Mouse (Mus musculus): ENCODE results near the gene Gm3250. TPM values are rescaled to one million over a fixed set of nuclear protein-coding genes. Genes with fewer than 3 reads are reported as not detected.
"Not testable (repeated sequence)": the region's sequence is repeated elsewhere in the genome, so short reads cannot be mapped to it uniquely, and the experiment has no call there.

The Gm3250 gene
- total and polyA plus RNA-seq, 3 experiments: not detected

DNA sequence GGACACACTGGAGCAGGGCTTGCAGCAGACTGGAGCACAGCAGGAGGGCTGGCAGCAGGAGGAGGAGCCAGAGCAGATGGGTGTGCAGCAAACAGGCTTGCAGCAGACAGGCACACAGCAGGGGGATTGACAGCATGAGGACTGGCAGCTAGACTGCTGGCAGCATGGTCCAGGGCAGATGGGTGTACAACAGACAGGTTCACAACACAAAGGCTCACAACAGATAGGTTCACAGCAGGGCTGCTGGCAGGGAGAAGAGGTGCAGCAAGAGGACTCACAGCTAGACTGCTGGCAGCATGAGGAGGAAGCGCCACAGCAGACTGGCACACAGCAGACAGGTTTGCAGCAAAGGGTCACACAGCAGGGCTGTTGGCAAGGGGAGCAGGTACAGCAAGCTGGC is 31.7 kb downstream of the Gm3250 start:
- not testable (repeated sequence) for DNase-seq

- DNase-seq: not testable (repeated sequence)
Measured at GRCm38 (mm10) chr10:77741924-77742688, 40.2 kb downstream of the Gm3250 start, which contains the start of gene Gm18596. Gene Gm18596 (minus strand): TSS chr10:77742638.

- no peak for DNase-seq
Measured at GRCm38 (mm10) chr10:77738929-77739328, 43.4 kb downstream of the Gm3250 start.

DNA sequence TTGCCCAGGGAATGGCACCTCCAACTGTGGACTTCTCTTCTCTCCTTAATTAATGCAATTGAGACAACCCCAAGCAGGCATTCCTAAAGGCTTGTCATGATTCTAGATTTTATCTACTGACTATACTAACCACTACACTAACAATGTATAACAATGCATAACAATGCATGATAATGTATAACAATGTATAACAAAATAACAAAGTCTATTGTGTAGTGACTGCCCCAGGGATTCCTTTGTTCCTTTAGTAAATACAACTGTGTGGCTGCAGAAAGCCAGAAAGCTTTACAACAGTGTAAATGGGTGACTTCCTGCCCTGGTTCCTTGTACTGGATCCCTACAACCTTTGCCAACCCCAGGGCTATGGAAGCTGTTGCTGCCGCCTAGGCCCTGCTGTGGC is 46.4 kb downstream of the Gm3250 start:
- DNase-seq: no peak

Other genes with a start within 250 kb of the Gm3250 start
Only the 30 nearest of the 31 such genes appear.
- gene Pttg1ip, start 200.8 kb downstream of the Gm3250 start, total RNA-seq (2021): 100 to 1,000 TPM; 174 to 202 TPM
- gene Pttg1ip, start 200.8 kb downstream of the Gm3250 start, polyA plus RNA-seq (2012; rRNA removed): 127 and 165 TPM in 2 replicates
- gene Sumo3, start 176.4 kb downstream of the Gm3250 start, total RNA-seq (2021): 100 to 1,000 TPM in 1 of 2 experiments, 10 to 100 TPM in 1; 97.7 to 104 TPM
- gene Sumo3, start 176.4 kb downstream of the Gm3250 start, polyA plus RNA-seq (2012; rRNA removed): 83.8 and 91.1 TPM in 2 replicates
- 10 to 100 TPM; 27.5 to 28.5 TPM for gene Gm49325, start 176.3 kb downstream of the Gm3250 start, total RNA-seq (2021)
- not detected in 2 replicates for gene Gm49325, start 176.3 kb downstream of the Gm3250 start, polyA plus RNA-seq (2012; rRNA removed)
- gene Ube2g2, start 160.3 kb downstream of the Gm3250 start, total RNA-seq (2021): 10 to 100 TPM; 50.0 to 55.0 TPM
- gene Ube2g2, start 160.3 kb downstream of the Gm3250 start, polyA plus RNA-seq (2012; rRNA removed): 27.9 and 37.4 TPM in 2 replicates
- gene Tspear, start 96.0 kb downstream of the Gm3250 start, total RNA-seq (2021): under 1 TPM; 0.17 to 0.62 TPM
- 0.94 and 1.1 TPM in 2 replicates for gene Tspear, start 96.0 kb downstream of the Gm3250 start, polyA plus RNA-seq (2012; rRNA removed)
- gene Gm19402, start 91.8 kb downstream of the Gm3250 start, total RNA-seq (2021): not detected
- not detected in 2 replicates for gene Gm19402, start 91.8 kb downstream of the Gm3250 start, polyA plus RNA-seq (2012; rRNA removed)
- gene Gm9508, start 85.3 kb downstream of the Gm3250 start, total RNA-seq (2021): not detected
- gene Gm9508, start 85.3 kb downstream of the Gm3250 start, polyA plus RNA-seq (2012; rRNA removed): not detected in 2 replicates
- not detected for gene Gm10272, start 75.9 kb downstream of the Gm3250 start, total RNA-seq (2021)
- not detected in 2 replicates for gene Gm10272, start 75.9 kb downstream of the Gm3250 start, polyA plus RNA-seq (2012; rRNA removed)
- gene Gm10024, start 71.1 kb downstream of the Gm3250 start, total RNA-seq (2021): not detected
- not detected in 2 replicates for gene Gm10024, start 71.1 kb downstream of the Gm3250 start, polyA plus RNA-seq (2012; rRNA removed)
- gene Gm10142, start 66.7 kb downstream of the Gm3250 start, total RNA-seq (2021): not detected
- not detected in 2 replicates for gene Gm10142, start 66.7 kb downstream of the Gm3250 start, polyA plus RNA-seq (2012; rRNA removed)
- gene Krtap12-1, start 61.9 kb downstream of the Gm3250 start, total RNA-seq (2021): not detected
- not detected in 2 replicates for gene Krtap12-1, start 61.9 kb downstream of the Gm3250 start, polyA plus RNA-seq (2012; rRNA removed)
- not detected for gene Gm10100, start 56.1 kb downstream of the Gm3250 start, total RNA-seq (2021)
- gene Gm10100, start 56.1 kb downstream of the Gm3250 start, polyA plus RNA-seq (2012; rRNA removed): not detected in 2 replicates
- gene Gm18596, start 39.9 kb downstream of the Gm3250 start, total RNA-seq (2021): not detected
- not detected in 2 replicates for gene Gm18596, start 39.9 kb downstream of the Gm3250 start, polyA plus RNA-seq (2012; rRNA removed)
- not detected for gene Gm9736, start 31.2 kb downstream of the Gm3250 start, total RNA-seq (2021)
- not detected in 2 replicates for gene Gm9736, start 31.2 kb downstream of the Gm3250 start, polyA plus RNA-seq (2012; rRNA removed)
- gene Gm3233, start 22.9 kb downstream of the Gm3250 start, total RNA-seq (2021): not detected
- not detected in 2 replicates for gene Gm3233, start 22.9 kb downstream of the Gm3250 start, polyA plus RNA-seq (2012; rRNA removed)
- not detected for gene Gm3238, start 11.2 kb downstream of the Gm3250 start, total RNA-seq (2021)
- gene Gm3238, start 11.2 kb downstream of the Gm3250 start, polyA plus RNA-seq (2012; rRNA removed): not detected in 2 replicates
- not detected for gene Gm7138, start 5.6 kb downstream of the Gm3250 start, total RNA-seq (2021)
- not detected in 2 replicates for gene Gm7138, start 5.6 kb downstream of the Gm3250 start, polyA plus RNA-seq (2012; rRNA removed)
- not detected for gene Gm7137, start 5.7 kb upstream of the Gm3250 start, total RNA-seq (2021)
- not detected in 2 replicates for gene Gm7137, start 5.7 kb upstream of the Gm3250 start, polyA plus RNA-seq (2012; rRNA removed)
- gene Gm9639, start 12.5 kb upstream of the Gm3250 start, total RNA-seq (2021): not detected
- gene Gm9639, start 12.5 kb upstream of the Gm3250 start, polyA plus RNA-seq (2012; rRNA removed): not detected in 2 replicates
- gene Gm19668, start 16.6 kb upstream of the Gm3250 start, total RNA-seq (2021): not detected
- gene Gm19668, start 16.6 kb upstream of the Gm3250 start, polyA plus RNA-seq (2012; rRNA removed): not detected in 2 replicates
- gene Gm9507, start 29.3 kb upstream of the Gm3250 start, total RNA-seq (2021): not detected
- 0.31 TPM in 1 of 2 replicates, not detected in the other for gene Gm9507, start 29.3 kb upstream of the Gm3250 start, polyA plus RNA-seq (2012; rRNA removed)
- not detected for gene Gm2696, start 32.1 kb upstream of the Gm3250 start, total RNA-seq (2021)
- gene Gm2696, start 32.1 kb upstream of the Gm3250 start, polyA plus RNA-seq (2012; rRNA removed): not detected in 2 replicates
- gene Krtap10-4, start 44.6 kb upstream of the Gm3250 start, total RNA-seq (2021): not detected
- gene Krtap10-4, start 44.6 kb upstream of the Gm3250 start, polyA plus RNA-seq (2012; rRNA removed): not detected in 2 replicates
- not detected for gene Krtap10-10, start 53.4 kb upstream of the Gm3250 start, total RNA-seq (2021)
- not detected in 2 replicates for gene Krtap10-10, start 53.4 kb upstream of the Gm3250 start, polyA plus RNA-seq (2012; rRNA removed)
- not detected for gene Gm36176, start 64.3 kb upstream of the Gm3250 start, total RNA-seq (2021)
- gene Gm36176, start 64.3 kb upstream of the Gm3250 start, polyA plus RNA-seq (2012; rRNA removed): not detected in 2 replicates
- not detected for gene Gm10318, start 70.3 kb upstream of the Gm3250 start, total RNA-seq (2021)
- gene Gm10318, start 70.3 kb upstream of the Gm3250 start, polyA plus RNA-seq (2012; rRNA removed): not detected in 2 replicates
- gene Gm3285, start 79.4 kb upstream of the Gm3250 start, total RNA-seq (2021): not detected
- not detected in 2 replicates for gene Gm3285, start 79.4 kb upstream of the Gm3250 start, polyA plus RNA-seq (2012; rRNA removed)
- 1 to 10 TPM; 5.2 to 8.1 TPM for gene Lrrc3, start 120.0 kb upstream of the Gm3250 start, total RNA-seq (2021)
- gene Lrrc3, start 120.0 kb upstream of the Gm3250 start, polyA plus RNA-seq (2012; rRNA removed): 4.1 and 6.3 TPM in 2 replicates
- gene Trpm2, start 188.0 kb upstream of the Gm3250 start, total RNA-seq (2021): 1 to 10 TPM; 2.6 to 3.2 TPM
- gene Trpm2, start 188.0 kb upstream of the Gm3250 start, polyA plus RNA-seq (2012; rRNA removed): 3.0 and 3.1 TPM in 2 replicates
- 10 to 100 TPM; 19.7 to 23.7 TPM for gene 1810043G02Rik, start 196.0 kb upstream of the Gm3250 start, total RNA-seq (2021)
- gene 1810043G02Rik, start 196.0 kb upstream of the Gm3250 start, polyA plus RNA-seq (2012; rRNA removed): 92.1 and 111 TPM in 2 replicates